Mouse (Mus musculus) small intestine, adult 2 months (tissue): ENCODE results near the gene Gfod2.

ENCODE experiments used
- CTCF ChIP-seq: fragments of 200-500 bp; IDR thresholded peaks from 2 replicates; pipeline ENCODE4 v1.5.1; 2012; ENCODE audit warnings: low read depth, mild to moderate bottlenecking, control low read depth, inconsistent platforms, low read length, moderate library complexity, mixed read lengths; ENCODE audit not compliant: insufficient replicate concordance, insufficient read length; ENCODE audit errors: extremely low read depth
- POLR2A ChIP-seq: fragments of 200-500 bp; IDR thresholded peaks from 2 replicates; pipeline ENCODE4 v1.6.1; 2012; ENCODE audit warnings: low read depth, mild to moderate bottlenecking, control low read depth, inconsistent platforms, low read length, moderate library complexity

DNA sequence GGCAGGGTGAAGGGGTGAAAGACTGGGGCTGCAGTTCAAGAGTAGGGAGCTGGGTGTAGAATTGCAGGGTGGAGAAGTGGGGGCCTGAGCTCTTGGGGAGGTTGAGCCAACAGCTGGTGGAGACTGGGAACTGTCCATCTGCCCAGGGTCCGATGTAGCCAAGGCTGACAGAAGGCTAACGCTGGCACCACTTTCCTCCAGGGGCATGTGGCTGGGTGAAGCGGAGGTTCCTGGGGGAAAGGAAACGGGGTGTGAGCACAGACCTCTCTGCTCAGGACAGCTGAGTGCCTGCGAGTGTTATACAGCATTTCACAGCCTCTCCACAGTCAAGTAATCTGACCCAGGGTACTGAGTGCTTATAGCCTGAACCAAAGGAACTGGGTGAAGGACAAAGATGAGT is 59.7 kb downstream of the Gfod2 start:
- TF ChIP-seq CTCF (no peak), POLR2A (no peak)
